Mouse (Mus musculus): ENCODE results near the gene Bmp3. TPM values are rescaled to one million over a fixed set of nuclear protein-coding genes. Genes with fewer than 3 reads are reported as not detected.

The Bmp3 gene
- total RNA-seq, 2 experiments from 2014 or later, result 7.3 to 7.9 TPM

DNA sequence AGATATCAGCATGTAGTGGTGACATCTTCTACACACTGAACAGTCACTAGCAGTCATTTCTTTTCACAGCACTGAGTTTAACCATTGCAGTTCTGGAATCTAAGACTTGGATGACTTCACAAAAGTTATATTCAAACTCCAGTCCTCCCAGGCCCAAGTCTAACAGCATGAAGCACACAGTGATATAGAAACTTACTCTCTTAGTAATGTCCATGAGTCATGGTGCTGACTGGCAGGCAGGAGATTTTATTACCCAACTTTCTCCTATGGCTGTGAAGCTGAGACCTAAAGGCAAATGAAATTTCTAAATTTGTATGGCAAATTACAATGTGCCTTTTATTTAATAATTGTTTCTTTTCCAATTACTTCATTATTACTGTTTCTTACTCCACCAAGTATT is 43.7 kb downstream of the Bmp3 start:
- no peak for DNase-seq (ENCODE audit: low spot score in 2 of 2)

GRCm38 (mm10) chr5:98900926-98901325 is 46.7 kb downstream of the Bmp3 start:
- no peak for DNase-seq (ENCODE audit: low spot score in 2 of 2)

- no peak for DNase-seq (ENCODE audit: low spot score in 2 of 2)
Observed at GRCm38 (mm10) chr5:98902339-98902738, 48.1 kb downstream of the Bmp3 start.

DNA sequence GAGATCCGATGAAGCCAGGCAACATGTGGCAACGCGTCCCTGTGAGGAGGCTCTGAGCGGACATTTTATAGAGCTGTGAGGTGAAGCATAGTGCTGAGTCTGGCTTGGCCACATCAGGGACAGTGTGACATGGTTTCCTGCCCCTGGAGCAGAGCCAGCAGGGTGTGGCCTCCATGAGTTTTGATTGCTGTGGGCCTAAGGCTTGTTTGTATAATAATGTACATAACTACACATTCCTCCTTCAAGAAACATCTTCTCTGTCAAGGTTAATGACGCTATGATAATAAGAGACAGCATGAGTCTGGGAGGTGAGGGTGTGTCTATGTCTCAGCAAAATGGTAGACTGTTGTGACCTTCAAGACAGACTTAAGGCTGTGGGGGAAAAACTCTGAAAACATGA is 64.5 kb downstream of the Bmp3 start:
- no peak for DNase-seq (ENCODE audit: low spot score in 2 of 2)

DNA sequence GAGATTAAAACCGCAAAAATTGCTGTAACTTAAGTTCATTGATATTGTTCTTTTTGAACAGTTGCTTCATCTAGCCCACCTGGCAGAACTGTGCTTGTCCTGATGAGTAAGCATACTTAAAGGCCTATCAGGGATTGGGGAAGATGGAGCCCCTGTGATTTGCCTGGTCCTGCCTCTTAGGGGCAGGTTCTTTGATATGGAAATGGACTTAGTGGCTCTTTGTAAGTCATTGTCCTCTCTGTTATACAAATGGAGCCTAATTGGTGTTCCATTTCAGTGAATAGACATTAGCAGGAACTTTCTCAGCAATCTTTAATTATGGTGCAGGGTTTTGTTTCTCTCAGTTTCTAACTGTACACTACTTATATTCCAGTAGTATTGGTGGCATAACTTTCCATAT is 67.4 kb downstream of the Bmp3 start:
- no peak for DNase-seq (ENCODE audit: low spot score in 2 of 2)

DNA sequence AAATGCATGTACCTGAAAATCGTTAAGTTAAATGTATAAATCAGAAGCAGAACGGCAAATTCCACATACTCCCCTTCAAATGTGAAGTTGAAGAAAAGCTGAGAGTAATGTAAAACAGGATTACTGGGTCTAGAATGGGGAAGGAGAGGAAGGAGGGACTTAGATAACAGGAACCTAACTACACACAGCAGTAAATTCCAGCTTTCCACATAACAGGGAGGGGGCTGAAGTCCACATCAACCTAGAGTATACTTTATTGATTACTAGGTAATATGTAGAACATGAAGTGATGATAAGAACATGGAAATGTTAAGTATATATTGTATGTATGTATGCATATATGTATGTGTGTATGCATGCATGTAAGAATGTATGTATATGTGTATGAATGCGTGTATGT is 68.7 kb downstream of the Bmp3 start:
- DNase-seq (ENCODE audit: low spot score in 2 of 2), result no peak

Other genes with a start within 250 kb of the Bmp3 start
- 1 to 10 TPM; 1.1 TPM for gene Prkg2, start 182.9 kb downstream of the Bmp3 start, total RNA-seq (2021)